Mouse (Mus musculus) liver, postnatal 0 days (tissue): ENCODE data around the gene Crip3.

ENCODE experiments used
- CTCF ChIP-seq: sonication (generic); IDR thresholded peaks from 2 replicates; pipeline ENCODE4 v1.5.1; 2016; ENCODE audit warnings: antibody characterized with exemption, low read depth
- EP300 ChIP-seq: IDR thresholded peaks from 2 replicates; pipeline ENCODE4 v1.6.1; 2016; ENCODE audit warnings: antibody characterized with exemption, low read depth, mild to moderate bottlenecking

GRCm38 (mm10) chr17:46388200-46388599, 40.5 kb upstream of the Crip3 start:
- TF ChIP-seq CTCF (no peak), EP300 (no peak)
